Mouse (Mus musculus) heart, adult 18-20 months (tissue): ENCODE data around the gene Bricd5. TPM values are rescaled to one million over a fixed set of nuclear protein-coding genes. Genes with fewer than 3 reads are reported as not detected.

Experiments used
- total RNA-seq, 2 experiments: library from RNA; stranded (reverse); gene quantifications; 2 replicates each; pipeline ENCODE4 v1.2.3; 2021

Gene Bricd5
- total RNA-seq, 2 experiments from 2014 or later, result not detected

Other genes starting within 250 kb of the Bricd5 start
- under 1 TPM; 0.62 to 0.65 TPM for gene Ccnf, start 222.4 kb upstream of the Bricd5 start, total RNA-seq
- gene Abca17, start 122.8 kb upstream of the Bricd5 start, total RNA-seq, result under 1 TPM in 1 of 2 experiments, not detected in 1; 0.05 TPM
- 10 to 100 TPM; 11.1 to 13.1 TPM for gene Abca3, start 121.9 kb upstream of the Bricd5 start, total RNA-seq
- 10 to 100 TPM; 60.6 to 64.6 TPM for gene Rnps1, start 59.3 kb upstream of the Bricd5 start, total RNA-seq
- 100 to 1,000 TPM; 472 to 487 TPM for gene Eci1, start 47.2 kb upstream of the Bricd5 start, total RNA-seq
- 1 to 10 TPM in 1 of 2 experiments, under 1 TPM in 1; 0.69 to 1.5 TPM for gene Dnase1l2, start 30.8 kb upstream of the Bricd5 start, total RNA-seq
- 10 to 100 TPM in 1 of 2 experiments, 1 to 10 TPM in 1; 9.8 to 10.1 TPM for gene E4f1, start 3.6 kb upstream of the Bricd5 start, total RNA-seq
- gene Pgp, start 3.5 kb upstream of the Bricd5 start, total RNA-seq, result 10 to 100 TPM; 40.1 to 43.5 TPM
- gene Mlst8, start 5.2 kb downstream of the Bricd5 start, total RNA-seq, result 10 to 100 TPM in 1 of 2 experiments, 1 to 10 TPM in 1; 8.1 to 10.3 TPM
- under 1 TPM; 0.15 to 0.20 TPM for gene Caskin1, start 14.7 kb downstream of the Bricd5 start, total RNA-seq
- gene Traf7, start 54.1 kb downstream of the Bricd5 start, total RNA-seq, result 10 to 100 TPM; 35.8 to 38.5 TPM
- not detected for gene Rab26, start 60.3 kb downstream of the Bricd5 start, total RNA-seq
- 10 to 100 TPM; 34.1 to 34.5 TPM for gene Pkd1, start 76.0 kb downstream of the Bricd5 start, total RNA-seq
- 100 to 1,000 TPM; 104 to 108 TPM for gene Tsc2, start 158.7 kb downstream of the Bricd5 start, total RNA-seq
- 1 to 10 TPM; 2.6 to 3.1 TPM for gene Nthl1, start 158.8 kb downstream of the Bricd5 start, total RNA-seq
- 100 to 1,000 TPM in 1 of 2 experiments, 10 to 100 TPM in 1; 88.2 to 103 TPM for gene Slc9a3r2, start 176.4 kb downstream of the Bricd5 start, total RNA-seq
- gene Npw, start 184.6 kb downstream of the Bricd5 start, total RNA-seq, result not detected
- 10 to 100 TPM; 16.4 to 17.2 TPM for gene Zfp598, start 195.8 kb downstream of the Bricd5 start, total RNA-seq
- gene Syngr3, start 216.1 kb downstream of the Bricd5 start, total RNA-seq, result under 1 TPM in 1 of 2 experiments, not detected in 1; 0.17 TPM
- gene Gfer, start 222.3 kb downstream of the Bricd5 start, total RNA-seq, result 10 to 100 TPM; 24.0 to 24.3 TPM
- gene Noxo1, start 222.3 kb downstream of the Bricd5 start, total RNA-seq, result under 1 TPM; 0.77 to 0.99 TPM
- gene Tbl3, start 233.8 kb downstream of the Bricd5 start, total RNA-seq, result 10 to 100 TPM; 18.0 to 20.1 TPM
- gene Rnf151, start 244.2 kb downstream of the Bricd5 start, total RNA-seq, result not detected
- 100 to 1,000 TPM; 701 to 738 TPM for gene Rps2, start 244.2 kb downstream of the Bricd5 start, total RNA-seq